ENCODE assay signal across 16 mouse cellular contexts in genomic region chr17:9947609-9948008, GRCm38 (mm10).
A peak's percentile ranks its signal among the peaks of the same experiment; 100 is the strongest.
DNase-seq lines count a peak whose midpoint lies in the region; TF ChIP-seq lines count a peak whose summit lies in the region.
"Had no signal": no experiment of that assay in that cellular context is flagged by ENCODE, and none has a peak within 500 bp of the region (broad histone marks: within the 10 kb centered on the region; RNA-seq: fewer than 3 reads in every experiment).

No protein-coding gene starts in this region.

- no peak overlapping the region for H3K4me2 ChIP-seq in myocyte (ENCODE audit: low read depth)

- no peak for DNase-seq in kidney, postnatal 14 days
- DNase-seq: adrenal gland, adult 2 months; adrenal gland, adult 8-10 months; adrenal gland, postnatal 10 days; adrenal gland, postnatal 14 days; adrenal gland, postnatal 25 days; adrenal gland, postnatal 36 days; B cell, adult 2 months; cerebellum, adult 11 months; cerebellum, adult 11-12 months; cerebellum, adult 18-20 months; cerebellum, adult 2 months had no signal

- no peaks in the 10 kb centered on the region for H3K36me3 ChIP-seq in myocyte (ENCODE audit: control insufficient read depth, insufficient read depth)
- H3K36me3 ChIP-seq: G1E had no signal

- TF ChIP-seq POLR2A in myocyte (IDR thresholded peaks at IDR 0.05; ENCODE audit: insufficient read length, low read depth) = no peak

- H3K4me3 ChIP-seq in myocyte = no peak overlapping the region

- H3ac ChIP-seq in myocyte (ENCODE audit: control insufficient read depth, insufficient read length) = no peak overlapping the region

- H3K79me2 ChIP-seq in myocyte (ENCODE audit: control insufficient read depth, insufficient read depth) = no peaks in the 10 kb centered on the region

- H3K27me3 ChIP-seq in myocyte (ENCODE audit: control insufficient read depth, insufficient read depth, insufficient read length) = no peaks in the 10 kb centered on the region
- H3K27me3 ChIP-seq: CH12.LX, Patski had no signal

TF ChIP-seq in myocyte, 11 proteins besides CTCF, POLR2A, EP300 and RAD21:
- TF ChIP-seq E2F4 (IDR thresholded peaks at IDR 0.05; ENCODE audit: insufficient read depth) (no peak), MYOD1 (IDR thresholded peaks at IDR 0.05; ENCODE audit: control insufficient read depth in 1 of 3, insufficient read length in 2 of 3, low read depth in 2 of 3) (peak; percentile 45 to 86 (median 78)), POLR2AphosphoS2 (IDR thresholded peaks at IDR 0.05; ENCODE audit: insufficient read length, low read depth) (no peak), REST (IDR thresholded peaks at IDR 0.05; ENCODE audit: insufficient read depth, insufficient read length) (no peak), USF1 (IDR thresholded peaks at IDR 0.05; ENCODE audit: low read depth) (no peak), TCF12 (IDR thresholded peaks at IDR 0.05; ENCODE audit: insufficient read depth, poor library complexity, severe bottlenecking) (peak; percentile 32), CEBPB (IDR thresholded peaks at IDR 0.05; ENCODE audit: insufficient read depth, poor library complexity, severe bottlenecking) (no peak), MYOG (IDR thresholded peaks at IDR 0.05; ENCODE audit: control insufficient read depth in 1 of 3, insufficient read depth in 1 of 3, insufficient read length in 2 of 3, low read depth in 2 of 3) (peak in 1 of 3 experiments; percentile 8), MAX (IDR thresholded peaks at IDR 0.05; ENCODE audit: low read depth) (no peak), TCF3 (IDR thresholded peaks at IDR 0.05; ENCODE audit: insufficient read length, low read depth) (no peak)
